Mouse (Mus musculus) forebrain, embryonic 11.5 days (tissue): ENCODE data around the gene Casd1. TPM values are rescaled to one million over a fixed set of nuclear protein-coding genes. Genes with fewer than 3 reads are reported as not detected.

Experiments
- ATAC-seq: fragments of 200-750 bp; cut with Nextera tagmentation; replicated peaks from 2 replicates; pipeline ENCODE4 v1.8.0; 2017; ENCODE audit warnings: moderate TSS enrichment; ENCODE audit not compliant: low FRiP score
- DNase-seq: peaks from one replicate; pipeline ENCODE4 v3.0.0-alpha.2; 2017; ENCODE audit warnings: low spot score
- H3K27ac ChIP-seq: fragments of 300-500 bp; sonication (generic); 2 replicates; pipeline ENCODE4 v1.5.1; 2014; ENCODE audit warnings: low read depth, low read length
- H3K27me3 ChIP-seq: fragments of 300-500 bp; sonication (generic); 2 replicates; pipeline ENCODE4 v1.6.1; 2014; ENCODE audit warnings: mild to moderate bottlenecking, low read length, mixed read lengths; ENCODE audit not compliant: control insufficient read depth, insufficient read depth
- H3K36me3 ChIP-seq: fragments of 300-500 bp; sonication (generic); 2 replicates; pipeline ENCODE4 v1.6.1; 2014; ENCODE audit warnings: mild to moderate bottlenecking, low read length, moderate library complexity, mixed read lengths; ENCODE audit not compliant: control insufficient read depth, insufficient read depth
- H3K4me1 ChIP-seq: fragments of 300-500 bp; sonication (generic); replicated peaks from 2 replicates; pipeline ENCODE4 v1.6.1; 2014; ENCODE audit warnings: low read length, mixed read lengths; ENCODE audit not compliant: control insufficient read depth, insufficient read depth
- H3K4me2 ChIP-seq: fragments of 300-500 bp; sonication (generic); 2 replicates; pipeline ENCODE4 v1.6.1; 2014; ENCODE audit warnings: low read depth, mild to moderate bottlenecking, low read length, moderate library complexity, mixed read lengths; ENCODE audit not compliant: severe bottlenecking
- H3K4me3 ChIP-seq: fragments of 300-500 bp; sonication (generic); 2 replicates; pipeline ENCODE4 v1.5.1; 2014; ENCODE audit warnings: low read depth, low read length
- H3K9ac ChIP-seq: fragments of 300-500 bp; sonication (generic); 2 replicates; pipeline ENCODE4 v1.6.1; 2014; ENCODE audit warnings: low read length
- H3K9me3 ChIP-seq: fragments of 300-500 bp; sonication (generic); 2 replicates; pipeline ENCODE4 v1.6.1; 2016; ENCODE audit warnings: low read length, mixed read lengths; ENCODE audit not compliant: control insufficient read depth
- WGBS: fragments of 180-500 bp; shearing (Covaris S2); extraction: QIAGEN DNeasy Blood & Tissue Kit; methylation state at CpG from one replicate; pipeline ENCODE4 v1.1.7; 2014; 5-methylcytosine and 5-hydroxymethylcytosine counted together
- polyA plus RNA-seq: library from polyadenylated mRNA; unstranded; fragments of >200 nt; fragmentation: Nextera tagmentation; extraction: Ambion mirVana; gene quantifications from 2 replicates; pipeline ENCODE4 v1.2.1, GENCODE M21; 2014

Gene Casd1
- 42.1 TPM in 2 replicates for polyA plus RNA-seq

DNA sequence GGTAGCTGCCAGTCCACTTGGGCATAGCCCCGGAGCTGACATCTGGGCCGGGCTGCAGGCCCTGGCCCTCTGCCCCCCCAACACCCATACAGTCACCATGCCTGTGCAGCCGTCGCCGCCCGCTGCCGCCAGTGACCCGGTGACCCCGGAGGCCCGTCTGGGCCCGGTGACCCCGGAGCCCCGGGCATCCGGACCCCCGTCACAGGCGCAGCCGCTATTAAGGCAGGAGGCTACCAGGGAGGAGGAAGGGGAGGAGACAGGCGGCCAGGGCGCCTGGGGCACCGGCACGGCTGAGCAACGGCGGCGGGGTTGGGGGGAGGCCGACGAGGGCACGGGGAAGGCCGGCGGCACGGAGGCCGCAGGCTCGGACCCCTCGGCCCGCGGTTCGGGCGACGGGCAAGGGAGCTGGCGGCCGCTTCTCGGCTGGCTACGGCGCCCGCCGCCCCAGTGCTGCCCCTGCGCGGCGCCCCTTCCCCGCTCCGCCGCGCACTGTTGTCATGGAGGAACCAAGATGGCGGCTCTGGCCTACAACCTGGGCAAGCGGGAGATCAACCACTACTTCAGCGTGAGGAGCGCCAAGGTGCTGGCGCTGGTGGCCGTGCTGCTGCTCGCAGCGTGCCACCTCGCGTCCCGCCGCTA, at the start of gene Casd1:
Gene Casd1, plus strand, starts transcription at position 182 of the 639 bp plus-strand sequence.
- Histone ChIP-seq H3K4me3 (peak within 1 kb of the TSS; percentile 75), H3K27ac (peak within 1 kb of the TSS; percentile 89), H3K9me3 (no peaks in the 10 kb centered on the region), H3K9ac (peak within 1 kb of the TSS; percentile 95), H3K4me1 (peaks cover 8% of the 10 kb centered on the region), H3K4me2 (peak within 1 kb of the TSS; percentile 93), H3K36me3 (no peaks in the 10 kb centered on the region), H3K27me3 (no peaks in the 10 kb centered on the region)
- under 1% methylated on average over 58 of the region's 64 CpGs for WGBS
- ATAC-seq = peak; percentile 90
- DNase-seq = peak; percentile 85

DNA sequence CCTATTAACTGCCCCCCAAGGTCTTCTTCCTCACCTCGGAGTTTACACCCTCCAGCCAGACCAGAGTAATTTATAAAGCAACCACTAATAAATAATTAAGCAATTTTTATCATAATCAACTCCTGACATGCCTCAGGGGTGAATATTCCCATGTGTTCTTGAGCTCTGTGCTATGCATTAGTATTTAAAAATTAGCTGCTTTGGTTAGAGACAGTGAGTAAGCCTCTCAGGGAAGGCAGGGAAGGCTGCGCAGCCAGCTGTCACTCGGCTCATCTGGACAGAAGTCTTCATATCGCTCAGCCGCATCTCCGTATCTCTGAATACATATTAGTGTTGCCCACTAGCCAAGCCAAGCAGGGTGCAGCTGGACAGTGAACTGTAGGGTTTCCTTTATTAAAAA, 45.3 kb upstream of the Casd1 start:
- DNase-seq (no peak), ATAC-seq (no peak)
- Histone ChIP-seq H3K36me3 (no peaks in the 10 kb centered on the region), H3K9me3 (no peaks in the 10 kb centered on the region), H3K4me2 (no peak overlapping the region), H3K4me3 (no peak overlapping the region), H3K9ac (no peak overlapping the region), H3K27me3 (no peaks in the 10 kb centered on the region), H3K27ac (no peak overlapping the region), H3K4me1 (no peaks in the 10 kb centered on the region; the same call in 1 of the 2 replicates)
- 73% methylated on average over 6 of the region's 6 CpGs for whole genome bisulfite sequencing

DNA sequence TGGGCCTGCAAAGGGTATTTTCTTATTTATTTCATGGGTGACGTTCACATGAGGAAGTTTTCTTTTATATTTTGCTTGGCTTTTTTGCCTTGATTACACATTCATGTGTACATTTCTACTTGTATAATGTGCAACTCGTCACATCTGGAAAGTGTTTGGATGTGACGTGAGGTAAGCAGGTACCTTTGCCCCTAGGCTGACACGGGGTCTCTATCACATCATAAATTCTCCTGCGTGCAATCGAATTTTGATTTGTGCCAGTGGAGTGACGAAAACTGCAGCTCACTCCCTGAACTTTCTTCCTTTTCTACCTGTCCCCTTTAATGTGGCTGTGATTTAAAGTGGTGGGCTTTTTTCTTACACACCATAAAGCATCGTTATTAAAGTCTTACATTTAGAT, 43.6 kb upstream of the Casd1 start:
- Histone ChIP-seq H3K27ac (no peak overlapping the region), H3K4me3 (no peak overlapping the region), H3K27me3 (no peaks in the 10 kb centered on the region), H3K4me2 (no peak overlapping the region), H3K4me1 (peaks cover 2% of the 10 kb centered on the region; the same call in 1 of the 2 replicates), H3K9me3 (no peaks in the 10 kb centered on the region), H3K9ac (no peak overlapping the region), H3K36me3 (no peaks in the 10 kb centered on the region)
- DNase-seq (no peak), ATAC-seq (no peak)
- 81% methylated on average over 8 of the region's 8 CpGs for WGBS

DNA sequence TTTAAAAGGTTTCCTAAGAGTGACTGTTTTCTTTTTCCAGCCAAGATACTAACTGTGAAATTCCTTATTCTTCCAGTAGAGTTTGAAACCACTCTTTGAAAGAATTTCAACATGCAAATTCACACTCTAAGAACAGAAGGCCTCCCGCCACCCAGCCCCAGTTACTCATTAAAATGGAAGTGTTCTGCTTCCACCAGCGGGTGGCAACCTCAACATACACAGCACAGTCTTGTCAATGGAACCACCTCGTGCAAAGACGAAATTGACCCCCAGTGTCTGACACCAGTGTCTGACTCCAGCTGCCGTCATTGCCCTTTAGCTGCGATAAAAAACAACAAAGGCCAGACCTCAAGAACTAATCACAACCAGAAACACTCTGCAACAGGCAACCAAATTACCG, 43.0 kb upstream of the Casd1 start:
- ATAC-seq (peak; percentile 68), DNase-seq (peak; percentile 70)
- Histone ChIP-seq H3K9ac (no peak overlapping the region), H3K4me1 (peaks cover 2% of the 10 kb centered on the region; the same call in 1 of the 2 replicates), H3K27me3 (no peaks in the 10 kb centered on the region), H3K36me3 (no peaks in the 10 kb centered on the region), H3K27ac (no peak overlapping the region), H3K4me3 (no peak overlapping the region), H3K9me3 (no peaks in the 10 kb centered on the region), H3K4me2 (no peak overlapping the region)
- 13% methylated on average over 7 of the region's 7 CpGs for WGBS

DNA sequence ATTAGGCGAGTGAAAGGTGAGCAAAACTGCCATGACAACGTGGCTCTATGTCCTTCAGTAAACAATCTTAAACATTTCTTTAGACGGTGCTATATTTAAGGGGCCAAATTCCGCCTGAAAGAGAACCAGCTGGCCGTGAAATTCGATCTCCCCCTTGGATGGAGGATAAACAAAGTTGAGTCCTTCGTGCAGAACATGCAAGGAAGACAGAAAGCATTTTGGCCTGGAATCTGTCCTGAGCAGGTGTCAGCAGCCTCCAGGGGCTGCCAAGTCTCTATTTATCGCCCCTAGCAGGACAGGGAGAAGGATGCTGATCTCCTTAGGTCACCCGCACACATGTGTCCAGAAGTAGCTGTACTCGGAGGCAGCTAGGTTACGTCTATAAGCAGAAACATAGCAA, 39.5 kb upstream of the Casd1 start:
- Histone ChIP-seq H3K27ac (no peak overlapping the region), H3K4me3 (no peak overlapping the region), H3K36me3 (no peaks in the 10 kb centered on the region), H3K9ac (no peak overlapping the region), H3K4me2 (no peak overlapping the region), H3K4me1 (peaks cover 2% of the 10 kb centered on the region; the same call in 1 of the 2 replicates), H3K27me3 (no peaks in the 10 kb centered on the region), H3K9me3 (no peaks in the 10 kb centered on the region)
- 25% methylated on average over 11 of the region's 11 CpGs for WGBS
- DNase-seq (no peak), ATAC-seq (no peak)

DNA sequence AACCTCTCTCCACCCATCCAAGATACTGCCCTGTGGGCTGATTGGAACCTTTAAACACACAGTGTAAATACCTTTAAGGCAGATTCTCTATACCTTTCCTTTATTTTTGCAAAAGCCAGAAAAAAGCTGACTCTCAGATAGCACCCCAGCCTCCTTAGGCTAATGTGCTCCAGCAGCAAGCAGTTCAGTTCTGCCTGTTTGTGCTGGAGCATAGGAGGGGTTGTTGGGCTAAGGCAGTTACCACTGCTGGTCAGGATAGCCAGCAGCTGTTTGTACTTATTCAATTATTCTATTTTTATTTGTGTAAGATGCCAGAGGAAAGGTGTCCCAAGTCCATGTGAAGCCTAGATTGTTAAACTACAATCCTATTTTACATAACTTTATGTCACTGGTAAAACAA, 39.0 kb upstream of the Casd1 start:
- H3K4me2 ChIP-seq = no peak overlapping the region
- H3K27ac ChIP-seq = no peak overlapping the region
- H3K4me3 ChIP-seq = no peak overlapping the region
- no peaks in the 10 kb centered on the region for H3K9me3 ChIP-seq
- no peaks in the 10 kb centered on the region for H3K27me3 ChIP-seq
- peaks cover 2% of the 10 kb centered on the region; the same call in 1 of the 2 replicates for H3K4me1 ChIP-seq
- no peak for DNase-seq
- no peak overlapping the region for H3K9ac ChIP-seq
- no peaks in the 10 kb centered on the region for H3K36me3 ChIP-seq
- ATAC-seq = no peak

DNA sequence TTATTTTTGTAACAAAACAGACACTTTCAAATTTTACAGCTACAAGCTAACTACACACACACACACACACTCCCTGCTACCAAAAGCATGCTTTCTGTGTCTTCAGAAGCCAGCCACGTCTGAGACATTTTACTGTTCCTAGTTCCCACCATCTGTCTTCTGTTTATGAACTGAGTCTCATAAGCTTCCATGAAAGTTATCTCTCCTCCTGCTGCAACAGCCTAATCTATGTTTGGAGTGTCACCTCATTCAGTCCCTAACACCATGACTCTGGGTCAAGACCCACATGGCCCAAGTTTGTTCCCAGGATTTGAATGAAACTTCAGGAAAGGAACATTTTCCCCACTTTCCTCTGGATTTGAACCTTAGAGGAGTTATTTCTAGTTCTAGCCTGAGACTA, 38.2 kb upstream of the Casd1 start:
- ATAC-seq = no peak
- WGBS = 70% methylated on average over 1 of the region's 1 CpGs
- no peaks in the 10 kb centered on the region for H3K36me3 ChIP-seq
- peaks cover 2% of the 10 kb centered on the region; the same call in 1 of the 2 replicates for H3K4me1 ChIP-seq
- H3K9ac ChIP-seq = no peak overlapping the region
- no peak overlapping the region for H3K4me3 ChIP-seq
- DNase-seq = no peak
- H3K9me3 ChIP-seq = no peaks in the 10 kb centered on the region
- no peak overlapping the region for H3K4me2 ChIP-seq
- no peaks in the 10 kb centered on the region for H3K27me3 ChIP-seq
- H3K27ac ChIP-seq = no peak overlapping the region

DNA sequence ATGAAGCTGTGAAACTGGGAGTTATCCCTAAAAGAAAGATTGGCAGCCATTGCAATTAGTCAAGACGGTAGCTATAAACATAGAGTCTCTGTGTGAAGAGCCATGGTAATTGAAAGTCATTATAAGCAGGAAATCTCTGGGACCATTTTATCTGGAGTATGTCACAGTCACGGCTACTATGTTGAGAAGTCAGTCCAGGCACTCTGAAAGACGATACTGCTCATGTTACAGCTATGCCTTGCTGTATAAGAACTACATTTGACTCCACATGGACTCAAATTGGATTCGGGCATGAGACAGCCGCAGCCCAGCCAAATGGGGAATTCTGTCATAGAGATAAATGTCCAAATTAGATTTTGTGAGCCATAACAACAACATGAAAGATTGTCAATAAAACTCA, 37.2 kb upstream of the Casd1 start:
- ATAC-seq = no peak
- no peaks in the 10 kb centered on the region for H3K9me3 ChIP-seq

DNA sequence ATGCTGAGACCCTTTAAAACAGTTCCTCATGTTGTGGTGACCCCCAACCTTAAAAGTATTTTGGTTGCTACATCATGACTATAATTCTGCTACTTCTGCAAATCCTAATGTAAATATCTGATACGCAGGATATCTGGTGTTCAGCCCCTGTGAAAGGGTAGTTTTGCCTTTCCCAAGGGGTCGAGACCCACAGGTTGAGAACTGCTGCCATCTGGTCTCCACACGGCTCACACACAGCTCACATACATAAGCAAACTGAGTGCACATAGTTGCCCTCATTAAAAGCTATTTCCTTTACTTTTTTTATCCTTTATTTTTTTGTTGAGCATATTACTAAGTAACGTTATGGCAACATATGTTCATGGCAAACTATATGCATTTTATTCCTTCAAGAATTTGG, 30.2 kb upstream of the Casd1 start:
- 76% methylated on average over 4 of the region's 4 CpGs for WGBS
- no peaks in the 10 kb centered on the region for H3K4me1 ChIP-seq
- H3K9ac ChIP-seq = no peak overlapping the region
- DNase-seq = no peak
- no peaks in the 10 kb centered on the region for H3K36me3 ChIP-seq
- no peak for ATAC-seq
- no peak overlapping the region for H3K4me2 ChIP-seq
- H3K27ac ChIP-seq = no peak overlapping the region
- H3K9me3 ChIP-seq = no peaks in the 10 kb centered on the region
- H3K4me3 ChIP-seq = no peak overlapping the region
- H3K27me3 ChIP-seq = no peaks in the 10 kb centered on the region

More for the DNA sequence above, 37.2 kb upstream of the Casd1 start:
- WGBS = 81% methylated on average over 5 of the region's 5 CpGs
- Histone ChIP-seq H3K36me3 (no peaks in the 10 kb centered on the region), H3K4me3 (no peak overlapping the region), H3K9ac (no peak overlapping the region), H3K27me3 (no peaks in the 10 kb centered on the region), H3K27ac (no peak overlapping the region), H3K4me1 (0 out of 2 replicates have a peak, but pooled peaks cover 2% of the 10 kb centered on the region), H3K4me2 (no peak overlapping the region)
- no peak for DNase-seq
